Mouse (Mus musculus) heart, embryonic 11.5 days (tissue): ENCODE measurements around the gene Ptbp3. TPM values are rescaled to one million over a fixed set of nuclear protein-coding genes. Genes with fewer than 3 reads are reported as not detected.

Source experiments
- ATAC-seq: fragments of 200-750 bp; cut with Nextera tagmentation; replicated peaks from 2 replicates; pipeline ENCODE4 v1.8.0; 2017; ENCODE audit warnings: moderate library complexity; ENCODE audit not compliant: insufficient number of reproducible peaks, low FRiP score, low TSS enrichment
- H3K27ac ChIP-seq: fragments of 300-500 bp; sonication (generic); 2 replicates; pipeline ENCODE4 v1.5.1; 2014; ENCODE audit warnings: mild to moderate bottlenecking, low read depth, low read length
- H3K27me3 ChIP-seq: fragments of 300-500 bp; sonication (generic); 2 replicates; pipeline ENCODE4 v1.6.1; 2014; ENCODE audit warnings: mild to moderate bottlenecking, low read length, mixed read lengths; ENCODE audit not compliant: control insufficient read depth, insufficient read depth
- H3K36me3 ChIP-seq: fragments of 300-500 bp; sonication (generic); 2 replicates; pipeline ENCODE4 v1.6.1; 2014; ENCODE audit warnings: mild to moderate bottlenecking, low read length, moderate library complexity, mixed read lengths; ENCODE audit not compliant: control insufficient read depth, insufficient read depth
- H3K4me1 ChIP-seq: fragments of 300-500 bp; sonication (generic); 2 replicates; pipeline ENCODE4 v1.6.1; 2014; ENCODE audit warnings: low read length; ENCODE audit not compliant: control insufficient read depth, insufficient read depth
- H3K4me2 ChIP-seq: fragments of 300-500 bp; sonication (generic); 2 replicates; pipeline ENCODE4 v1.6.1; 2014; ENCODE audit warnings: mild to moderate bottlenecking, moderate library complexity
- H3K4me3 ChIP-seq: fragments of 300-500 bp; sonication (generic); 2 replicates; pipeline ENCODE4 v1.5.1; 2014; ENCODE audit warnings: low read depth, low read length
- H3K9ac ChIP-seq: fragments of 300-500 bp; sonication (generic); 2 replicates; pipeline ENCODE4 v1.6.1; 2014; ENCODE audit warnings: mild to moderate bottlenecking, low read depth, low read length, moderate library complexity
- H3K9me3 ChIP-seq: fragments of 300-500 bp; sonication (generic); replicated peaks from 2 replicates; pipeline ENCODE4 v1.6.1; 2016; ENCODE audit warnings: low read length; ENCODE audit not compliant: control insufficient read depth
- WGBS: fragments of 180-500 bp; shearing (Covaris S2); extraction: QIAGEN DNeasy Blood & Tissue Kit; methylation state at CpG from one replicate; pipeline ENCODE4 v1.1.7; 2014; ENCODE audit not compliant: insufficient replicate concordance; 5-methylcytosine and 5-hydroxymethylcytosine counted together
- polyA plus RNA-seq: library from polyadenylated mRNA; unstranded; fragments of >200 nt; fragmentation: Nextera tagmentation; extraction: Ambion mirVana; gene quantifications from 2 replicates; pipeline ENCODE4 v1.2.1, GENCODE M21; 2014

Ptbp3 gene
- polyA plus RNA-seq, 1 experiment from 2014 or later = 48.4 TPM

DNA sequence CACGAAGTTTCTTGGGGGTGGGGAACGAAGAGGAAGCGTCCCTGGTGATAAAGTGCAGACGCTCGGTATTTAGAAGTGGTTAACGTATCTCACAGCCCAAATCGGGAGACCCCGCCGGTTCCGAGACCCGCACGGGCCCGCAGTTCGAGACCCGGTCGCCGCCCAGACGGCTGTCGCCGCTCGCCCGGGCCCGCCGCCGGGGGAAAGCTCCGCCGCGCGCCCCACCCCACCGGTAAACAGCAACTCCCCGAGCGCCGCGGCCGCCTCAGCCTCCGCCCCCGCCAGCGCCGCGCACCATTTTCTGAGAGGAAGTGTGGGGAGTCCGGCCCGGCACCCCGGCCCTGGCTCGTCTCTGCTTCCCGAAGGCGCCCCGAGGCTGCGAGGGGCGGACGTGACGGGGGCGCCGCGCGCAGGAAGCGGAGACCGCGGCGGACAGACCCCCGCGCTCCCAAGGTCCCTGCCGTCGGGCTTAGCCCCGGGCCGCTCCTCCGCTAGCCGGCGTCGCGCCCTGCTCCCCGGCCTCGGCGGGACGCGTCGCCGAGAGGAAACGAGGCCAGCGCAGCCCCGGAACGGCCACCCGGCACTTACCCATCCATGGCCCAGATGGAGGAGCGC, 497 bp downstream of the Ptbp3 start:
- Histone ChIP-seq H3K4me3 (peak overlapping the region; percentile 95), H3K27ac (peak overlapping the region; percentile 99), H3K27me3 (no peaks in the 10 kb centered on the region), H3K36me3 (no peaks in the 10 kb centered on the region), H3K9me3 (no peaks in the 10 kb centered on the region), H3K4me2 (peak overlapping the region; percentile 86), H3K4me1 (0 out of 2 replicates have a peak, but pooled peaks cover 7% of the 10 kb centered on the region), H3K9ac (peak overlapping the region; percentile 98)
- ATAC-seq = peak; percentile 71
- WGBS = under 1% methylated on average over 60 of the region's 83 CpGs

DNA sequence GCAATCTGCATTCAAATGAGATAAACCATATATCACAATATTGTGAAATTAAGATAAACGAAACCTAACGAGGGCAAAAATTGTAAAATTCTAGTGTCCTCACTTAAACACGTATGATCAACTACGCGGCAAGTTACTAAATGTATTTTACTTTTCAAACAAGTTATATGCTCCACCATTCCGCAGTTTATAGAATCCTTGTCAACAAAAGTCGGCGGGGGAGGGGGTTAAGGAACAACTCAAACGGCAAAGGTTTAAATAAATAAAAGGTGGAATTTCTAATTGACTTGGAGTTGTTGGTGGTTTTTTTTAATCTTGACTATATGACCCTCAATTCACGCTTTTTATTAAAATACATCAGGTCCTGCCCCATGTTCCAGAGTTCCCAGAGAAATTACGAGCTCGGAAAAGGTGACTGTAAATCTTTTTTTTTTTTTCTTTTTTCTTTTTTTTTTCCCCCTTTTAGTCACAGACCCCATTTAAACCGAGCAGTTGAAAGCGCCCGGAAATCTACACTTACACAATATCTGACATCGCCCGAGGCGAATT, 1.1 kb downstream of the Ptbp3 start:
- Histone ChIP-seq H3K36me3 (no peaks in the 10 kb centered on the region), H3K4me2 (peak overlapping the region; percentile 86), H3K27ac (peak overlapping the region; percentile 99), H3K9me3 (no peaks in the 10 kb centered on the region), H3K4me1 (0 out of 2 replicates have a peak, but pooled peaks cover 7% of the 10 kb centered on the region), H3K4me3 (peak overlapping the region; percentile 95), H3K27me3 (no peaks in the 10 kb centered on the region), H3K9ac (peak overlapping the region; percentile 98)
- ATAC-seq = no peak
- WGBS = 5% methylated on average over 18 of the region's 18 CpGs

DNA sequence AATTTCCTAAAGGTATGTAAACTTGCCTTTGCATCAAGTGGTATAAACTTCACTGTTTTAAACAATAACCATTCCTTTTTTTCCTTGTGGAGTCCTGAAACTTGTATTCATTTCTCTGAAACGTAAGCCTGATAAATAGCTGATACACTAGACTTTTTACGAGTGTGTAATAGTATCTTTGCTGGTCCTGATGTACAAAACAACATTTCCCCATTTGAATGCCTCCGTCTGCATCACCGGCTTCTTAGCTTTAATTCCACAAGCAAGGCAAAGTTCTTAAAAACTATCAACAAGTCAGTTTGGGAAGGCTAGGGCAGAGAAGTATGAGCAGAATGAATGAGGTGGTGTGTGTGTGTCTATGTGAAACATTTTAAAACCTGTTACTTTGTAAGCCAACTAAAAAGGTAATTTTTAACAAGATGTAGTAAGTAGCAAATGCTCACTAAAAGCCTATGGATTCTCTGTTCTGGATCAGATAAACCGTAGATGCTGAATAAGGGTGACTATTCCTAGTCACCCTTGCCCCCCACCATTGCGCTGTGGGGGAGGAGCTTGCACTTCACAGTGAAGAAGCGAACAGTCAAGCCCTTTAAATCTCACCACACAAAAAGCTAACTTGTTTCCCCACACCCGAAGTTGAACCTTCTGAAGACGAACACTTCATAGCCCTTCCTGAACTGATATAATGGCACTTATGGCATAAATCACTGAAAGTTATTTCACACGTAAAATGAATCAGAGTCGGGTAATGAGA, 1.9 kb downstream of the Ptbp3 start:
- no peak for ATAC-seq
- no peaks in the 10 kb centered on the region for H3K36me3 ChIP-seq

DNA sequence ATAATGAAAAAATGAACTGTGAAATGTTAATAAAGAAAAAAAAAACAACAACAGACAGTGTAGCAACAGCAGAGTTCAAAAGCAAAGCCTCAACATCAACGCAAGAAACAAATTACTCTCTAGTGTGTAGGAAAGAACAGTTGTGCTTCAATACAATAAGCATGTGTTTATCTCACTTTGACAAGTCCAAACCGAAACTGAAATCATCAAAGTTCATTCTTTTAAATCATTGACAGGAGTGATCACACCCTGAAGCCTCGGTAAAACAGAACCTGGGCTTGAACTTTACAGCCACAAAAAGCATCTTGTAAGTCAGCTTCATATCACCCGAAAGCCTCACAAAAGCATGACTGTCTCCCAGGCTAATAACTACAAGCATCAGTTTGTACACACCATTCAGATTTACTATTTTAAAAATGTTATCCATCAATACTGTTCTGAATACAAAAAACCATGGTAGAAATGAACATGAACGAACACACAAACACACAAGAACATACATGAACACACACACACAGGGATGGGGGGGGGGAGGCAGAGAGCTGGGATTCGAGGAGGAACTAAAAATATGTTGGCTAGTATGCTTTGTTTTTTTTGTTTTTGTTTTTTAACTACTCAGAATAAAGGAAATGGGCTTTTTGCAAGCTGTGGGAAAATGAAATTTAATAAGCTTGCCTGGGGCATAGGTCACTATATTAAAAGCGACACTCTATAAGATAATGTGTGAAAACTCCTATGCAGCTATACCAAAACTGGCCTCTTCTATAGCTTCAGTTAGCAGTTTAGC, 2.7 kb downstream of the Ptbp3 start:
- Histone ChIP-seq H3K27ac (no peak overlapping the region), H3K9me3 (no peaks in the 10 kb centered on the region), H3K4me1 (0 out of 2 replicates have a peak, but pooled peaks cover 7% of the 10 kb centered on the region), H3K27me3 (no peaks in the 10 kb centered on the region), H3K4me2 (peak overlapping the region; percentile 43), H3K9ac (no peak overlapping the region; the same call in 1 of the 2 replicates), H3K36me3 (no peaks in the 10 kb centered on the region), H3K4me3 (no peak overlapping the region)
- no peak for ATAC-seq
- WGBS = 56% methylated on average over 7 of the region's 7 CpGs

More for the DNA sequence above, 1.9 kb downstream of the Ptbp3 start:
- Histone ChIP-seq H3K9me3 (no peaks in the 10 kb centered on the region), H3K27ac (no peak overlapping the region), H3K4me3 (peak overlapping the region; percentile 95), H3K27me3 (no peaks in the 10 kb centered on the region), H3K9ac (0 out of 2 replicates have a peak overlapping the region, but pooled peaks have one; percentile 1), H3K4me2 (peak overlapping the region; percentile 86), H3K4me1 (0 out of 2 replicates have a peak, but pooled peaks cover 7% of the 10 kb centered on the region)
- WGBS = 22% methylated on average over 11 of the region's 11 CpGs

DNA sequence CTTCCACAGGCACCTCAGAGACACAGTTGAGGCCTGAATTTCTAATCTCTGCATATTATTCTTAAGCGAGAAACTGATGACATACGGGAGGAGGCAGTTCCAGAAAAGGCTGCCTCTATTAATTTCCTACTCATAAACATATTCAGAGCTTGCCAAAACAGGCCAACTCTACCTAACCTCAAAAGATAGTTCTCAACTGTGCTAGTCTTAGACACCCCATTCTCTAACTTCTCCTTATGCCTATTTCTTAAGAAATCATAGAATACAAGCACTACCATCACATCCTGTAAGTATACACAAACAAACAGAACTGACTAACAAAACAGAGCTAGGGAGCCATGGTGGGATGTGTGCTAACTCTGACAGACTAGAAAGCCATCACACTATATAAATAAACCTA, 4.5 kb downstream of the Ptbp3 start:
- ATAC-seq = no peak

DNA sequence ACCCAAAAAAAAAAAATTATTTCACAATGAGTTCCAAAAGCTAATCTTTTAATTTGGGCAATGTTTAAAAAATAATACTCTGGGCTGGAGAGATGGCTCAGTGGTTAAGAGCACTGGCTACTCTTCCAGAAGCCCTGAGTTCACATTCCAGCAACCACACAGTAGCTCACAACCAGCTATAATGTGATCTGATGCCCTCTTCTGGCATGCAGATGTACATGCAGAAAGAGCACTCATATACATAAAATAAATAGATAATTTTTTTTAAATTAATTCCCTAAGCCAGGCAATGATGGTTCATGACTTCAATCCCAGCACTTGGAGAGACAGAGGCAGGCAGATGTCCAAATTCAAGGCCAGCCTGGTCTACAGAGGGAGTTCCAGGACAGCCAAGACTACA, 6.2 kb downstream of the Ptbp3 start:
- no peak for ATAC-seq
- no peaks in the 10 kb centered on the region for H3K9me3 ChIP-seq
- no peak overlapping the region for H3K4me2 ChIP-seq
- no peak overlapping the region for H3K9ac ChIP-seq
- H3K36me3 ChIP-seq = no peaks in the 10 kb centered on the region
- no peak overlapping the region for H3K4me3 ChIP-seq
- H3K27me3 ChIP-seq = no peaks in the 10 kb centered on the region
- H3K4me1 ChIP-seq = 0 out of 2 replicates have a peak, but pooled peaks cover 7% of the 10 kb centered on the region
- no peak overlapping the region for H3K27ac ChIP-seq

More for the DNA sequence above, 4.5 kb downstream of the Ptbp3 start:
- 69% methylated on average over 2 of the region's 2 CpGs for WGBS
- H3K36me3 ChIP-seq = no peaks in the 10 kb centered on the region
- no peak overlapping the region for H3K4me3 ChIP-seq
- no peak overlapping the region for H3K4me2 ChIP-seq
- H3K27ac ChIP-seq = no peak overlapping the region
- no peaks in the 10 kb centered on the region for H3K27me3 ChIP-seq
- H3K9ac ChIP-seq = no peak overlapping the region
- H3K9me3 ChIP-seq = no peaks in the 10 kb centered on the region
- H3K4me1 ChIP-seq = 0 out of 2 replicates have a peak, but pooled peaks cover 7% of the 10 kb centered on the region

DNA sequence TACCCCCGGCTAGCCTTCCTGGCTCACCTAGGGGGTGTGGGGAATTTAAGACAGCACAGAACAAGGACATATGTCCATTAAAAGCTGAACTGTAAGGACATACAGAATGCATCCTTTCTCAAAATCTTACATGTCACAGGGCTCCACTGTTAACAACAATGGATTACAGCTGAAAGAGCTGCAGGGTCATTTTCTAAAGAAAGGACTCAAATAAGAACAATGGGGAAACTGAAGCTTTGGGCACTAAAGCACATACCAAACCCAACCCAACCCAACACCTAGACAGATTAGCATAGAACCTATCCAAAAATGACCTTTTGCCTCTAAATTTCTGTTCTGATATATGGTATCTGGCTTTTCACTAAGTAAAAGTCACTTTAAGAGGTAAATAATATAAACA, 12.9 kb downstream of the Ptbp3 start:
- Histone ChIP-seq H3K9me3 (no peaks in the 10 kb centered on the region), H3K9ac (no peak overlapping the region), H3K4me3 (no peak overlapping the region), H3K27ac (no peak overlapping the region), H3K4me1 (peaks cover 7% of the 10 kb centered on the region; the same call in 1 of the 2 replicates), H3K4me2 (no peak overlapping the region), H3K27me3 (no peaks in the 10 kb centered on the region), H3K36me3 (no peaks in the 10 kb centered on the region)
- 85% methylated on average over 1 of the region's 1 CpGs for WGBS
- ATAC-seq = no peak

DNA sequence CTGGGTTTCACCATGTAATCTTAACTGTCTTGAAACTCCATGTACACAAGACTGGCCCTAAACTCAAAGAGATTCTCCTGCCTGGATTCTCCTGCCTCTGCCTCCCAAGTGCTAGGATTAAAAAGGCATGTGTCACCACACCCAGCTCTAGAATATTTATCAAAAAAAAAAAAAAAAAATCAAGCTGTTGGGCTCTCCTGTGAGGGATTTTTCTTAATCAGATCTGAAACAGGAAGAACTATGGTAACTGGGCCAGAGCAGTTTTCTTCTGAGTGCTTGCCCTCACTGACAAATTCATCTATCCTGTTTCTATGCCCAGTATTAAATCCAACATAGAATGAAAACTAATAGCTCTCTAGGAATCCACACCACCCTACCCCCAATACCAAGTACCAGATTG, 13.5 kb downstream of the Ptbp3 start:
- peaks cover 7% of the 10 kb centered on the region; the same call in 1 of the 2 replicates for H3K4me1 ChIP-seq
- no peak overlapping the region for H3K9ac ChIP-seq
- H3K27ac ChIP-seq = no peak overlapping the region
- H3K4me3 ChIP-seq = no peak overlapping the region
- no peaks in the 10 kb centered on the region for H3K27me3 ChIP-seq
- H3K9me3 ChIP-seq = no peaks in the 10 kb centered on the region
- ATAC-seq = no peak
- H3K36me3 ChIP-seq = no peaks in the 10 kb centered on the region
- no peak overlapping the region for H3K4me2 ChIP-seq
